Mouse (Mus musculus) small intestine, adult 2 months (tissue): ENCODE measurements around the gene Map4k1.
"Not testable (repeated sequence)": the region's sequence is repeated elsewhere in the genome, so short reads cannot be mapped to it uniquely, and the experiment has no call there.

Source experiments
- CTCF ChIP-seq: fragments of 200-500 bp; IDR thresholded peaks from 2 replicates; pipeline ENCODE4 v1.5.1; 2012; ENCODE audit warnings: low read depth, mild to moderate bottlenecking, control low read depth, inconsistent platforms, low read length, moderate library complexity, mixed read lengths; ENCODE audit not compliant: insufficient replicate concordance, insufficient read length; ENCODE audit errors: extremely low read depth
- POLR2A ChIP-seq: fragments of 200-500 bp; IDR thresholded peaks from 2 replicates; pipeline ENCODE4 v1.6.1; 2012; ENCODE audit warnings: low read depth, mild to moderate bottlenecking, control low read depth, inconsistent platforms, low read length, moderate library complexity

DNA sequence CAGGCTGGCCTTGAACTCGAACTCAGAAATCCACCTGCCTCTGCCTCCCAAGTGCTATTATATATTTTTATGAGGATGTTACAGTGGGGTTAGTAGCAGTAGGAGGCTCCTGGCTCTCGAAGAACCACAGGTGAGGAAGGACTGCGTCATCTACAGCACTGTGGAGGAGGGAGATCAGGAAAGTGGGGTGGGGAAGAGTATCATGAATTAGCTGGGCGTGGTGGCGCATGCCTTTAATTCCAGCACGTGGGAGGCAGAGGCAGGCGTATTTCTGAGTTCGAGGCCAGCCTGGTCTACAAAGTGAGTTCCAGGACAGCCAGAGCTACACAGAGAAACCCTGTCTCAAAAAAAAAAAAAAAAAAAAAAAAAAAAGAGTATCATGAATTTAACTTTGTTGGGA is 13.7 kb upstream of the Map4k1 start:
- not testable (repeated sequence) for TF ChIP-seq POLR2A, CTCF
